Mouse (Mus musculus) cerebellum, adult (tissue): ENCODE results near the gene Pet100.

Experiments
- ATAC-seq: cut with Nextera tagmentation; 2 replicates; pipeline ENCODE4 v1.9.2; 2017; ENCODE audit warnings: mild to moderate bottlenecking, moderate library complexity, mixed read lengths; ENCODE audit not compliant: insufficient number of reproducible peaks, low FRiP score, low TSS enrichment

Pet100 gene

GRCm38 (mm10) chr8:3622119-3622518 lies 771 bp downstream of the Pet100 start:
- no peak for ATAC-seq

GRCm38 (mm10) chr8:3625445-3625844 lies 4.1 kb downstream of the Pet100 start, which contains the start of gene Pcp2:
Pcp2 (minus strand) TSS chr8:3625545.
- no peak for ATAC-seq

GRCm38 (mm10) chr8:3626971-3627370 lies 5.6 kb downstream of the Pet100 start:
- no peak for ATAC-seq

- ATAC-seq, result no peak
Observed at GRCm38 (mm10) chr8:3628014-3628413, 6.7 kb downstream of the Pet100 start.

- ATAC-seq, result peak; percentile 75
Observed at GRCm38 (mm10) chr8:3630647-3631477, 9.5 kb downstream of the Pet100 start, which contains the start of gene Stxbp2. Stxbp2 (plus strand) TSS chr8:3630955.

GRCm38 (mm10) chr8:3631478-3631875 lies 10.1 kb downstream of the Pet100 start:
- ATAC-seq, result no peak

GRCm38 (mm10) chr8:3645804-3646203 lies 24.5 kb downstream of the Pet100 start:
- ATAC-seq, result no peak

GRCm38 (mm10) chr8:3646824-3647531 lies 25.6 kb downstream of the Pet100 start:
- no peak for ATAC-seq

- no peak for ATAC-seq
Observed at GRCm38 (mm10) chr8:3647561-3647960, 26.2 kb downstream of the Pet100 start.

GRCm38 (mm10) chr8:3648268-3648667 lies 26.9 kb downstream of the Pet100 start:
- no peak for ATAC-seq

GRCm38 (mm10) chr8:3648990-3649389 lies 27.6 kb downstream of the Pet100 start:
- ATAC-seq, result no peak

GRCm38 (mm10) chr8:3652845-3653244 lies 31.5 kb downstream of the Pet100 start:
- ATAC-seq, result no peak

GRCm38 (mm10) chr8:3654726-3655508 lies 33.6 kb downstream of the Pet100 start:
- ATAC-seq, result no peak

GRCm38 (mm10) chr8:3655526-3655925 lies 34.2 kb downstream of the Pet100 start, which contains the start of gene Retn:
Retn (plus strand) TSS chr8:3655770.
- no peak for ATAC-seq

- no peak for ATAC-seq
Observed at GRCm38 (mm10) chr8:3656725-3657381, 35.5 kb downstream of the Pet100 start.

GRCm38 (mm10) chr8:3660889-3661288 lies 39.5 kb downstream of the Pet100 start:
- no peak for ATAC-seq

GRCm38 (mm10) chr8:3664405-3664804 lies 43.1 kb downstream of the Pet100 start:
- no peak for ATAC-seq

- no peak for ATAC-seq
Observed at GRCm38 (mm10) chr8:3665507-3665906, 44.2 kb downstream of the Pet100 start, which contains the start of gene Mcemp1. Mcemp1 (plus strand) TSS chr8:3665754.

GRCm38 (mm10) chr8:3670388-3670787 lies 49.0 kb downstream of the Pet100 start:
- ATAC-seq, result no peak

- ATAC-seq, result peak; percentile 75
Observed at GRCm38 (mm10) chr8:3671980-3672491, 50.7 kb downstream of the Pet100 start, which contains the start of gene Fcor. Fcor (minus strand) TSS chr8:3672362.
